Mouse (Mus musculus) thymus, postnatal 25 days (tissue): ENCODE data around the gene Nprl2.
A peak's percentile ranks its signal among the peaks of the same experiment; 100 is the strongest.
"Not testable (repeated sequence)": the region's sequence is repeated elsewhere in the genome, so short reads cannot be mapped to it uniquely, and the experiment has no call there.

ENCODE experiments used
- DNase-seq: peaks from one replicate; pipeline ENCODE4 v3.0.0; 2022

Nprl2 gene

GRCm38 (mm10) chr9:107555031-107555457 is 13.0 kb downstream of the Nprl2 start:
- no peak for DNase-seq

- no peak for DNase-seq
Observed at GRCm38 (mm10) chr9:107555701-107556100, 13.7 kb downstream of the Nprl2 start.

GRCm38 (mm10) chr9:107556346-107556745 is 14.3 kb downstream of the Nprl2 start:
- DNase-seq, result no peak

- peak; percentile 93 for DNase-seq
Observed at GRCm38 (mm10) chr9:107563029-107563581, 21.1 kb downstream of the Nprl2 start, which contains the start of gene Tusc2. Tusc2 (plus strand) TSS chr9:107563255.

GRCm38 (mm10) chr9:107565556-107565955 is 23.5 kb downstream of the Nprl2 start:
- not testable (repeated sequence) for DNase-seq

- peak; percentile 79 for DNase-seq
Observed at GRCm38 (mm10) chr9:107566041-107566709, 24.1 kb downstream of the Nprl2 start.

GRCm38 (mm10) chr9:107566855-107567254 is 24.8 kb downstream of the Nprl2 start:
- DNase-seq, result no peak

GRCm38 (mm10) chr9:107567702-107568319 is 25.8 kb downstream of the Nprl2 start, which contains the start of gene Hyal2:
Hyal2 (plus strand) TSS chr9:107567945.
- DNase-seq, result peak; percentile 2

- peak; percentile 85 for DNase-seq
Observed at GRCm38 (mm10) chr9:107568331-107569261, 26.6 kb downstream of the Nprl2 start.

- no peak for DNase-seq
Observed at GRCm38 (mm10) chr9:107569270-107569669, 27.2 kb downstream of the Nprl2 start.

GRCm38 (mm10) chr9:107570016-107570415 is 28.0 kb downstream of the Nprl2 start:
- peak; percentile 10 for DNase-seq

GRCm38 (mm10) chr9:107570845-107571244 is 28.8 kb downstream of the Nprl2 start:
- DNase-seq, result no peak

GRCm38 (mm10) chr9:107571534-107572326 is 29.7 kb downstream of the Nprl2 start:
- DNase-seq, result no peak

- no peak for DNase-seq
Observed at GRCm38 (mm10) chr9:107572327-107572662, 30.3 kb downstream of the Nprl2 start.

- DNase-seq, result not testable (repeated sequence)
Observed at GRCm38 (mm10) chr9:107573774-107574173, 31.7 kb downstream of the Nprl2 start.

GRCm38 (mm10) chr9:107575579-107576356 is 33.7 kb downstream of the Nprl2 start:
- no peak for DNase-seq

- DNase-seq, result no peak
Observed at GRCm38 (mm10) chr9:107576357-107577107, 34.5 kb downstream of the Nprl2 start, which contains the start of gene Hyal1. Hyal1 (plus strand) TSS chr9:107576927.

- DNase-seq, result no peak
Observed at GRCm38 (mm10) chr9:107577871-107578270, 35.8 kb downstream of the Nprl2 start.

- DNase-seq, result no peak
Observed at GRCm38 (mm10) chr9:107578587-107578986, 36.6 kb downstream of the Nprl2 start, which contains the start of gene Naa80. Naa80 (plus strand) TSS chr9:107578887.
